Mouse (Mus musculus) ovary, postnatal 10 days (tissue): ENCODE results near the gene Foxp1.

Experiments
- DNase-seq: peaks from one replicate; pipeline ENCODE4 v3.0.0; 2022; ENCODE audit warnings: low spot score

Gene Foxp1

DNA sequence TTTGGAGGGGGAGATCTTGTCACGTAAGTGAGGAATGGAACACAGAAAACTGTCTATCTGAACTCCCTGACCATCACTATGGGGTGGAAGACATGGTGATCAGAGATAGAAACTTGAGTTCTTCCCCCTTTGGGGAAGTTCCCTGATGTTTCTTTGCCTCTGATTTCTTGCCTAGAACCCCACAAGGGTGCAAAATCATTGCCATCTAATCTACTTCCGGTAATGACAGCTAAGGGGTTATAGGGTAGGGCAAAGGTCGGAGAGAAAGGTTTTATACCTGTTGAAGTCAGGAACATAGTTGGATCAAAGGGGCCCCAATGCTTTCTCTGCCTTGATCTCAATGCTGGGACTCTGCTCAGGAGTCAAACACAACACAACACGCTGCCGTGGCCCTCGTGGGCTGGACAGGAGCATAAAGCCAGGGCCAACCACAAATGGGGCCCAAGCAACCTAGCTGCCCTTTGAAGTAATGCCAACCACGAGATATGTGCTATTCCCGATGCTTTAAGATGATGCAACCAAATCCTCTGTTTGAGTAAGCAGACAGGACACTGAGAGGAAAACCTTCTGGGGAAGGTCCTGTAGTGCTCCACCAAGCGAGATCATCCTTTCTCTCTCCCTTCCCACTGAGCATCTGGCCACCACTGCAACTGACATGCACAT is 163.4 kb downstream of the Foxp1 start:
- no peak for DNase-seq

DNA sequence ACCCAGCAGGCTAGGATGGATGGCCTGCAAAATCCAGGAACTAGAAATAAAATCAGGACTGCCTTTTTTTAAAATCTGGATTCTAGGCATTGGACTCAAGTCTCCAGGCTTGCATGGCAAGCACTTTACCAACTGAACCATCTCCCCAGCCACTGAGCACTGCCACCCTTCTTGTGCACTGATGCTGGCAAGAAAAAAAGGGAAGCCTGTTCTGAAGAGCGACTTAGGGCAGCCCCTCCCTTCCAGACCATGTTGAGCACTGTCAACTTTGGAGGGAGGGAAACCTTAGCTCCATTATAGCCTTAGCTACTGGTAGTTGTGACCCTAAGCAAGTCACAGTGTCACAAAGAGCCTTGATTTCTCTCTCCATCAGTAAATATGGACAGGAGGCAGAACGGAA is 164.6 kb downstream of the Foxp1 start:
- DNase-seq = no peak

DNA sequence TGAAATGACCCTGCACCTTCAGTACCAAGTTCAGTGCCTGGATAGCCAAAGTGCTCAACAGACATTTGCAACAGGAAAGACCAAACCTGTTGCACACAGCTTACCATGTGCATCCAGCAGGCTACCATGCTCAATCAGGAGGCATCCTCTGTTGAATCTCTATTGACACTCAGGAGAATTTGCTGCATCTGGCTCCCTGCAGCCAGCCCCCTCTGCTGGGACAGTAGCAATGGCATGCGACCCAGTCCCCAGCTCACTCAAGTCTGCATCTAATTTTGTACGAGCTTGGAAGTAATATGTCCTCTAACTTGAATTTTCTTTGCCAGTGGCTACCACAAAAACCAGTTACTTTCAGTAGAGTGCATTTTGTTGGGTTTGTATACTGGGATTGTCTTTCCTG is 168.2 kb downstream of the Foxp1 start:
- no peak for DNase-seq

DNA sequence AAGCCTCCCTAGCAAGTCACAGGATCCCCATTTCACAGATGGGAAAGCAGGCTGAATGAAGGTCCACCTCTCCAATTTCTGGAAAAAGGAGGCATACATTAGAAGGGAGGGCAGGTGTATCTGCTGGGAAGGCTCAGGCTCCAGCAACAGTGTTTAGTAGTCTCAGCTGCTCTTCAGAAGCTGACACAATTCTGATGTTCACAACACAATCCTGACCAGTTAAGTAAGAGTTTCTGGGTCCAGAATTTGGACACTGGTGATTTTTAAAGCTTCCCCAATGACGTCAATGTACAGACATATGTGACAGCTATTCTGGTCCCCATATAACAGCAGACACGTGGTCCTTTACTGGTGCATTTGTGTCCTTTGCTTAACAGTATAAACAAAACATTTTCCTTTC is 169.1 kb downstream of the Foxp1 start:
- no peak for DNase-seq

DNA sequence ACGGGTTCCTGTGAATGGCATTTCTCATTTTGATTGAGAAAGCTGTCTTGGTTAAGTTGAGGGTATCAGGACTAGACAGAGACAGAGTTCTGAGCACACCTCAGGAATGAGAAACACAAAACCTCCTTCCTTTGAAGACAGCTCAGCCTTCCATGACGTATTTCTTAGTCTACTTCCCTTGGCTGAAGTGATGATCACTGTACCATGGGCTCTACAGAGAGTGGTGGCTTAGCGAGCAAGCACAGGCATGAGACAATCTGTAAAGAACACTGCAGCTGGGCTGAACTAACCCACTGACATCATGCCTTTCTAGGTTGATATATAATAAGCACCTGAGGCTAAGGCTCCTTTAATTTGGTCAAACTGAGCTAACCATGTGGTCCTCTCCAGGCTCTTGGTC is 172.0 kb downstream of the Foxp1 start:
- no peak for DNase-seq

- DNase-seq = no peak
Observed at GRCm38 (mm10) chr6:99350156-99350555, 172.4 kb downstream of the Foxp1 start.

GRCm38 (mm10) chr6:99347836-99348235 is 174.7 kb downstream of the Foxp1 start:
- no peak for DNase-seq

DNA sequence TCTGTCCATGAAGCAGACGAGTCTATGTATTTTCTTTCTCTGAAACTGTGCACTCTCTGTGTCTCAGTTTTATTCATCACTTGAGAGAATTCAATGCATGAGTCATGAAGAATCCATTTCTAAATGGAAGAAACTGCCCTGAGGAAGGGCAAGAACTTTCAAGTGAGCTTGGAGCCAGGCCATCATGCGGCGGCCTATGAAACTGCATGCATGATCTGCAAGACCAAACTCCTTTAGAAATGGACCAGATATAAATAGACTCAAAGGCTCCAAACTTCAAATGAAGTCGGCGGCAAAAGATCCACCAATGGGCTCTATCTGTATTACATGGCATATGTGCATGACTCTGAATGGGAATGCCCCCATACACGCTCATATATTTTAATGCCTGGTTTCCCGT is 177.6 kb downstream of the Foxp1 start:
- DNase-seq = no peak

DNA sequence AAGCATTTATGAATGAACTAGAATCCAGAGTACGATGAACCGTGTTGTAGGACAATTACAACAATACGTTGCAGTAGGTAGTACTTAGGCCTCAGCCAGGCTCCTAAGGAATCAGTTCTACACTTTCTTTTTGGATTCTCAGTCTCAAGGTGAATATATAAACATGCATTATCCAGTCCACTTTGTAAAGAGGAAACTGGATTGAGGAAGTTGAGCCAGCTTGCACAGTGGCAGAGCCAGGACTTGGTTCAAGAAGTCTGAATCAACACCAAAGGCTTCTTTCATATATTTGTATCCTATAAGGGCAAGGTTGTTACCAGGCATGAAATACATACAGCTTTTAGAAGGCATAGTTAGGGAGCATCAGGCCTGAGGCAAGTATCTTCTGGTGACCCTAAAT is 178.2 kb downstream of the Foxp1 start:
- DNase-seq = no peak

- no peak for DNase-seq
Observed at GRCm38 (mm10) chr6:99343815-99344214, 178.7 kb downstream of the Foxp1 start.

DNA sequence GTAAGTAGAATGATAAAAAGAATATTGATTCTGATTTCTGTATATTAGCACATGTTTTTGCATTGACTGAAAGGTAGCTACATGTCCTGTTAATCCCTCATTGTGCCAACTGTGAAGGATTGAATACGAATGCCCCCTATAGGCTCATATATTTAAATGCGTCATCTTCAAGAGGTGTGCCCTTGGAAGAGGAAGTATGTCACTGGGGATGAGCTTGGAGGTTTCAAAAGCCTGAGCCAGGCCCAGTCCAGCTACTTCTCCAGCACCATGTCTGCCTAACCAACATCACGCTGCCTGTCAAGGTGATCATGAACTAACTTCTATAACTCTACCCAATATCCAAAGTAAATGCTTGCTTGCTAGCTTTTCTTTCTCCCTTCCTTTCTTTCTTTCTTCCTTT is 180.1 kb downstream of the Foxp1 start:
- DNase-seq = no peak

DNA sequence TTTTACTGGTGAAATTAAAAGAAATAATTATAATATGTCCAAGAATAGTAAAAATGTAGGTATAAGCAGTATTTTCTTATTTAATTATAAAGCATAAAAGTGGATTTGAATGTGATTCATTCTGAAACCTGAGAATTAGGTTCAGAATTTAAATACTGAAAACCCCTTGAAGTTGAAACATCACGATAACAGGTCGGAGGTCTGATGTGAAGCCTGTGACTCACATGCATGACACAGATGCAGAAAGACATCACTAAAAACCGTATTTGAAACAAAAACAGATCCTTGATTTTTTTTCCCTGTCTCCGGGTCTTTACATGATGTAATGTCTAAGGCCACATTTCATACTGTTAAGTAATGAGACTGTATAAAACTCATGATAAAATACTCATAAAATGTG is 181.6 kb downstream of the Foxp1 start:
- DNase-seq = no peak

GRCm38 (mm10) chr6:99339986-99340721 is 182.4 kb downstream of the Foxp1 start:
- DNase-seq = no peak

DNA sequence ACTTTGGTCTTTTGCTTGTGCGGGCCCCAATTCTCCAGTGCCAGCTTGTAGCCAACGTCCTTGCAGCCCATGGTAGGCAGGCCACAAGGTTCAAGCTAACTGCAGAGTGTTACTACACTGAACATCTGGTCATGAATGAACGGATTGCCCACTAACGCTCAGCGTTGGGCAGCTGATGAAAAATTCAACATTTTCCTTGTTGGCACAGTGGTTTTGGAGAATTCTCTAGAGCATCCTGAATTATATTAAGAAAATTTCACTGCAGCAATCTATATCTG is 183.2 kb downstream of the Foxp1 start:
- no peak for DNase-seq

GRCm38 (mm10) chr6:99338593-99339342 is 183.8 kb downstream of the Foxp1 start:
- DNase-seq = no peak

DNA sequence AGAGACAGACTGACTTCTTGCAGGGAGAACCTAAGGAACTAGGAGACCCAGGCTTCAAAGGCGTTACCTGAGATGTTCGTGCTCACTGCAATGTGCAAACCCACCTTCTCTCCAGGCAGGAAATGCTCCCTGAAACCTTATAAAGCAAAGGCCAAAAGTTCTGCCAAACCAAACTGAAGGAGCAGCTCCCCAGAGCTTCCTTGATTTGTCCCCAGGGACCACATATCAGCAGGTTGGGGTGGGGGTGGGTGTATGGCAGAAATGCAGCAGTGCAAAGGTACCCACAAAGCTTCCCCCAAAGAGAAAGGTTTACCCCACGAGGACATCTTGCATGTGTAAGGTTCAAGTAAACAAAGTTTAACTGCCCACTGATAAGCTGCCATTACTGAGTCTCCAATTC is 184.3 kb downstream of the Foxp1 start:
- DNase-seq = no peak

DNA sequence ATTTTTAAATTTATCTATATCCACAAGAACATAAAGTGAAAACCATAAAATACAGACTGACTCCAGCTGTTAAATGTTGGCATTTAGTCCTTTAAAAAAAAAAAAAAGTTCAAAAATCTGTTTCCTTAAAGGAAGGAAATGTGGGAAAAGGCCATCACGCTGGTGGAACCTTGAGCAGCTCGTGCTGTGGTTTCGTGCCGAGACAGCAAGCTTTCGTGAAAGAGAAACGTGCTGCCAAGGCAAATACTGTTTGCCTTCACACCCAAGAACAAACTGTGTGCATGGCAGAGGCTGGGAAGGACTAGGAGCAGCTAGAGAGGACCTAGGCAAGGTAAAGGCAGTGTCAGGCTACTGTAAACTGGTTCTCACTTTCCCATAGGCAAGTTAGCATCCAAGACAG is 184.9 kb downstream of the Foxp1 start:
- DNase-seq = no peak

- no peak for DNase-seq
Observed at GRCm38 (mm10) chr6:99336191-99336590, 186.3 kb downstream of the Foxp1 start.

DNA sequence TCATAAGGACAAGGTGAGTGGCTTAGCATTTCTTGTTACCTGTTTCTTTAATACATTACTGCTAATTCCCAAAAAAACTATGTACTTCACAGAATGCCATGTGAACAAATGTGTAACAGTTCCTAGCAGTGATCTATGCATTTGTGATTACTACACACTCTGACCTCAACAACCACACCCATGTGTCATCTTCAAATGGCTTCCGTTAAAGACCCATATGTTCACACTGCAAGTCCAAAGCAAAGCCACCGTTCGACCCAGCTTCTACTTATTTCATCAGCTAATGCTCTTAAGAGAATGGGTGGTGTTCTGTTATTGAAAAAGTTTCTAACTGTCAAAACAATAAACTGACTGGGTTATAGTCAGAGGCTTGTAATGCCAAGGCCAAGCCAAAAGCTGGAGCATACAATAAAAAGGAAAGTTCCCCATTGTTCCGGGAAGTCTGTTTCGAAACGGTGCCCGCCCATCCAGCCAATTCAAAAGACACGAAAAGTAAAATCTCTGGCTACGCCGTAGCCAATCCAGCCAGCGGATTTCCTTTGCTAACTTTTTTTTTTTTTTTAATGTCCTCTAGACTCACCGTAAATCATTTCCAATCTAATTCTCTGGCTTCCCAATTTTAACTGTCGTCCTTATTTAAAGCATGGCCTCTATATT is 187.2 kb downstream of the Foxp1 start:
- DNase-seq = no peak

DNA sequence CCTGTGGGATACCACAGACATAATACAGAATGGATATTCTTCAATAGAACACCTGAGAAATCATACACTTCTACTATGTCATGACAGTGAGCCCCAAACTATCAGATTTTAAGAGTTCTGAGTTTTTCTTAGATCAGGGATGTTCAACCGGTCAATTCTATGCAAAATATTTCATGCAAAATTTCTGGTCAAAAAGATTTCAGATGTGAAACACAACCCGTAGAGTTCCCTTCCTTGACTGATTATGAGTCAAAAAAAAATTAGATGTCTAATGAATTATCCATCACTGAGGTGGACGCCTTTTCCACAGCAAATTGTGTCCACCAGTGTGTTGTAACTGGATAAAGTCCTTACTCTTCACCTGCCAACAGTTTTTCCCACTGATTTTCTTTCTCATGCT is 188.3 kb downstream of the Foxp1 start:
- no peak for DNase-seq

- no peak for DNase-seq
Observed at GRCm38 (mm10) chr6:99333127-99333526, 189.4 kb downstream of the Foxp1 start.

DNA sequence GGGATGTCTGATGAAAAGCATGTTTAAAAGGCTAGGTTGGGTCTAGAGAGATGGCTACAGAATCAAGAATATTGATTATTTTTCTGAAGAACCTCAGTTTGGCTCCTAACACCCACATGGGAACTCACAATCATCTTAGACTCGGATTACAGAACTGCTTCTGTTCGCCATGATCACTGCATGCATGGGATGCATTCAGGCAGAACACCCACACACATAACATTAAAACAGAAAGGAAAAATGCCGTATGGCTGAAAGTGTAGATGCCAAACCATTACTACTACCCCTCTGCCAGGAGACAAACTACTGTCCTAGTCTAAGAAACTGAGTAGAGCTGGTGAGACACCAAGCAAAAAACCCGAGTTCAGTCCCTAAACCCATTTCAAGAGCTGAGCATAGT is 192.4 kb downstream of the Foxp1 start:
- DNase-seq = no peak

- no peak for DNase-seq
Observed at GRCm38 (mm10) chr6:99328634-99329033, 193.9 kb downstream of the Foxp1 start.
